Mouse (Mus musculus): Measurements from ENCODE around the gene Stard9.

- TF ChIP-seq POLR2A (IDR thresholded peaks at IDR 0.05; ENCODE audit: borderline replicate concordance, extremely low read depth, low read depth, low read length) = peak; percentile 94
- TF ChIP-seq CTCF (IDR thresholded peaks at IDR 0.05; ENCODE audit: insufficient read depth, low read length) = 0 out of 2 replicates have a peak, but pooled peaks have one; percentile 4
These were observed 19.8 kb upstream of the Stard9 start, which contains the start of the genes Haus2 and Lrrc57 for GRCm38 (mm10) chr2:120608830-120609723.

Measured in lung, adult 2 months (tissue).